Mouse (Mus musculus) heart, adult 9 months (tissue): Measurements from ENCODE around the gene Apex1.
A peak's percentile ranks its signal among the peaks of the same experiment; 100 is the strongest.
"Not testable (repeated sequence)": the region's sequence is repeated elsewhere in the genome, so short reads cannot be mapped to it uniquely, and the experiment has no call there.

ENCODE experiments used
- DNase-seq, 2 experiments: peaks; one replicate each; pipeline ENCODE4 v3.0.0; 2022; ENCODE audit warnings: low spot score in 2 of 2

The Apex1 gene

GRCm38 (mm10) chr14:50924281-50925064, at the start of gene Apex1, which contains the start of gene Osgep:
Gene Apex1 (plus strand): TSS chr14:50924968.
Gene Osgep (minus strand): TSS chr14:50924893.
- peak; percentile 96 to 97 for DNase-seq

DNA sequence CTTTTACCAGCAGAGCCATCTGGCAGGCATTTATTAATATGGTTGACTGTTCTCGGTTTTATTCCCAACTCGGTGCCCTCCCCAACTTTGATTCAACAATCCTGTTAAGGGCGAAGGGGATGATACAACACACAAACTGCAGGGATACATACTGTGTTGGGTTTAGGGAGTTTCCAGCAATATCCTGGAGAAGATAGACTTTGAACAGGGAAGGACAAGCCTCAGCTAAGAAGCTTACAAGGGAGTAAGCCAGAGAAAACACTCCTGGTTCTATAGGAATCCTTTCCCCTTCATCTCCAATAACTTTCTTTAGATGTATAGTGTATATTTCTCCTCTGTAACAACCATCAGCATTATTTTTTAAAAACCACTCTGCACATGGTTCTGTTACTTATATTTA, 49.6 kb upstream of the Apex1 start:
- DNase-seq: no peak

- DNase-seq: no peak
Measured at GRCm38 (mm10) chr14:50875591-50876230, 49.1 kb upstream of the Apex1 start.

- DNase-seq: no peak
Measured at GRCm38 (mm10) chr14:50876236-50876950, 48.4 kb upstream of the Apex1 start.

- no peak for DNase-seq
Measured at GRCm38 (mm10) chr14:50891621-50892020, 33.1 kb upstream of the Apex1 start.

DNA sequence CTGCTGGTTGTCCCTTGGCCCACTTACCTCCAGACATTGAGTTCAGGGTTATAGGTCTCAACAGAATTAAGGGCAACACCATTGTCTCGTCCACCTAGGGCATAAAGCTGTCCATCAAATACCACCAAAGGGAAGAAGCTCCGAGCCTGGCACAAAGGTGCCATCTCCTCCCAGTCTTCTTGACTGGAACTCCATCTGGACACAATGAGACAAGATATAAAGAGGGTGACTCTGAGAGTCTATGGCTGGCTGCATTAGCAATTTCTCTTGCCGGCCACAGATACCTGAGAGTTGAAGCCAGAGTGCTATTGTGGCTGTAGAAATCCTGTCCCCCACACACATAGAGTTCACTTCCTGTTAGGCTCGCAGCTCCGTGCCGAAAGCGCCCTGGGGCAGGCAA, 32.7 kb upstream of the Apex1 start:
- no peak for DNase-seq

GRCm38 (mm10) chr14:50892541-50893459, 32.0 kb upstream of the Apex1 start:
- no peak for DNase-seq

- no peak for DNase-seq
Measured at GRCm38 (mm10) chr14:50895407-50895806, 29.4 kb upstream of the Apex1 start.

- DNase-seq: peak; percentile 87 to 88
Measured at GRCm38 (mm10) chr14:50895985-50896746, 28.6 kb upstream of the Apex1 start.

GRCm38 (mm10) chr14:50896747-50897373, 27.9 kb upstream of the Apex1 start:
- no peak for DNase-seq

GRCm38 (mm10) chr14:50897374-50897765, 27.4 kb upstream of the Apex1 start, which contains the start of gene Klhl33:
Gene Klhl33 (minus strand): TSS chr14:50897507.
- peak; percentile 32 to 46 for DNase-seq

DNA sequence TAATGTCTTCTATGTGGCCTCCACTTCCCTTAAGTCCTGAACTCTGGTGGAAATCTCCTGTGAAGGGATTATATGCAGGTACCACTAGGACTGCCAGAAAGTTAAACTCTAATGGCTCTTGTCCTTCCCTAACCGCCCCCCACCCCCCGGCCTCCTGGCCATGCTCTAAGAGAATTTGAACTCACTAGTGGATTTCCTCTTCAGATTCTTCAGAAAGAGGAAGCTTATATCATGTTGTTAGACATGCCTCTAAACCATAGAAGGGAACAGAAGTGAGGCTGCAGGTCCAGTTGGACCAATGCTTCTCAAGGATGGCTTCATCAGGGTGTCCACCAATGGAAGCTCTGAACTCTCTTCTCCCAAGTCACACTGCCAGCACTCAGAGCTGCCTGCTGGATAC, 26.8 kb upstream of the Apex1 start:
- DNase-seq: not testable (repeated sequence)

- DNase-seq: no peak
Measured at GRCm38 (mm10) chr14:50903973-50904827, 20.6 kb upstream of the Apex1 start.

- DNase-seq: no peak
Measured at GRCm38 (mm10) chr14:50904828-50905129, 20.0 kb upstream of the Apex1 start.

- not testable (repeated sequence) for DNase-seq
Measured at GRCm38 (mm10) chr14:50905327-50905726, 19.4 kb upstream of the Apex1 start.

DNA sequence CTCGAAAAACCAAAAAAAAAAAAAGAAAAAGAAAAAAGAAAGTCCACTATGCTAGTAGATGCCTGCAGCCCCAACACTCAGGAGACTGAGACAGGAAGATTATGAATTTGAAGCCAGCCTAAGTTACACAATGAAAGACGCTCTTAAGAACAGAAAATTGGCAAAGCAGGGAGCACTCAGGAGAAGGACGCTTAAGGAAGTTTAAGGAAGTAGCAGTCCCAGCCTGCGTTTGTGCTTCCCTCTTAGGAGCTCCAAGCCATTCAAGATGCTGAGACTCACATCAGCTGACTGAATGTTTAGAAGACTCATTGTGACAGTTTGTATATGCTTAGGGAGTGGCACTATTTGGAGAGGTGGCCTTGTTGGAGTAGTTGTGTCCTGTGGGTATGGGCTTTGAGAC, 16.6 kb upstream of the Apex1 start:
- no peak for DNase-seq

DNA sequence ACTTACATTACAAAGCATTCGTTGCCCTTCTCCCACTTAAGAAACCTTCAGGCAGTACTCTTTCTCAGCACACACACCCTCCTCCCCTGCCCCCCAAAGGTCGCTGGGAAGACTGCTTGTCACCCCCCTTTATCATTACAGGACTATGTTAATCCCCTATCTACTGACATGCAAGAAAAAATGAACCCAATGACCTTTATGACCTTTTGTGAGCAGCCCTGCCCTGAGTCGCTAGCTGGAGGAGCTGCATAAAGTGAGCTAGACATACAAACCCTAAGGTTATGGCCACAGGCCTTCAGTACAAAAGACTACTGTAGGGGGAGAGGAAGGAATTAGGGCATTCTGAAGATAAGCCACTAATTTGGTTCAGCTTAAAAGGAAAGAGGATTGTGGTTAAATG, 13.4 kb upstream of the Apex1 start:
- DNase-seq: no peak

GRCm38 (mm10) chr14:50923437-50923836, 1.3 kb upstream of the Apex1 start:
- not testable (repeated sequence) for DNase-seq
